ENCODE assay signal across 9 mouse cellular contexts in the genomic region with DNA sequence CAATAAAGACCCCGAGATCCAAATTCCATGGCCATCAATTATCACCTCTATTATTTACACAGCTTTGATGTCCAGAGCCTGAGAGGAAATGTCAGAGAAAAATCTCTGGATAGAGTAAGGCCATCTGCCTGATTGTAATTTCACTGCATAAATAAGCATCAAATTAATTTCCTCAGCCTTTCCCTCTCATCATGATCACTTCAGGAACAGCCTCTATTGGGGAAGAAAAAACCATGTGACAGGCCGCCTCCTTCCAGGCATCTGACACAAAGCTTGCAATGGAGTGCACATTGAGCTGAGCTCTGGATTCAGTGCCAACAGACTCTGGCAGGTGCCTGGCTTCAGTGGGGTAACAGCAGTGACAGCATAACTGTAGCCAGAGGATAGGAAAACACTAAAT.
DNase-seq lines count a peak whose midpoint lies in the region; ATAC-seq and TF ChIP-seq lines count a peak whose summit lies in the region.
"Had no signal": no experiment of that assay in that cellular context is flagged by ENCODE, and none has a peak within 500 bp of the region (broad histone marks: within the 10 kb centered on the region; RNA-seq: fewer than 3 reads in every experiment).

No protein-coding gene starts in this region.

- H3K4me1 ChIP-seq in lung, adult 2 months (ENCODE audit: control insufficient read depth, insufficient read depth, low read length) = peaks cover 4% of the 10 kb centered on the region
- H3K4me1 ChIP-seq in forebrain, embryonic 14.5 days (ENCODE audit: control insufficient read depth, insufficient read depth, low read length) = peaks cover 15% of the 10 kb centered on the region
- no peaks in the 10 kb centered on the region for H3K4me1 ChIP-seq in embryonic facial prominence, embryonic 10.5 days

- H3K36me3 ChIP-seq in forebrain, embryonic 14.5 days (ENCODE audit: control insufficient read depth, insufficient read depth, low read length) = peaks cover 25% of the 10 kb centered on the region
- H3K36me3 ChIP-seq in embryonic facial prominence, embryonic 10.5 days (replicated peaks) = peaks cover 58% of the 10 kb centered on the region

- TF ChIP-seq CTCF in lung, adult 2 months (IDR thresholded peaks at IDR 0.05; ENCODE audit: insufficient read depth, low read length) = no peak

- H3K4me3 ChIP-seq in lung, adult 2 months (replicated peaks; ENCODE audit: extremely low read depth, low read depth, low read length) = no peak overlapping the region
- H3K4me3 ChIP-seq in forebrain, embryonic 14.5 days (ENCODE audit: low read depth, low read length) = no peak overlapping the region
- H3K4me3 ChIP-seq in embryonic facial prominence, embryonic 10.5 days = no peak overlapping the region
- H3K4me3 ChIP-seq: embryonic facial prominence, embryonic 15.5 days had no signal

- DNase-seq in lung, postnatal 10 days = peak; percentile 16
- DNase-seq in lung, adult 2 months = no peak
- DNase-seq in forebrain, embryonic 14.5 days (ENCODE audit: low spot score) = peak; percentile 96
- DNase-seq in layer of hippocampus, postnatal 25 days (ENCODE audit: extremely low spot score in 1 of 2, low spot score in 1 of 2) = peak; percentile 26 to 35
- DNase-seq in right cerebral cortex, postnatal 4 days = peak; percentile 53
- no peak for DNase-seq in embryonic facial prominence, embryonic 10.5 days (ENCODE audit: low spot score)
- DNase-seq: kidney, adult 9 months had no signal

- WGBS in lung, adult 2 months = 52% methylated on average over 2 of the region's 2 CpGs
- 24% methylated on average over 2 of the region's 2 CpGs for WGBS in forebrain, embryonic 14.5 days
- WGBS in embryonic facial prominence, embryonic 10.5 days = 80% methylated on average over 2 of the region's 2 CpGs

- no peak overlapping the region for H3K4me2 ChIP-seq in forebrain, embryonic 14.5 days (ENCODE audit: low read length)
- H3K4me2 ChIP-seq: embryonic facial prominence, embryonic 15.5 days had no signal

- no peaks in the 10 kb centered on the region for H3K9me3 ChIP-seq in forebrain, embryonic 14.5 days (replicated peaks; ENCODE audit: control insufficient read depth, low read length)
- H3K9me3 ChIP-seq in embryonic facial prominence, embryonic 10.5 days = no peaks in the 10 kb centered on the region
- H3K9me3 ChIP-seq: embryonic facial prominence, embryonic 15.5 days had no signal

- no peak for TF ChIP-seq POLR2A in lung, adult 2 months (IDR thresholded peaks at IDR 0.05; ENCODE audit: borderline replicate concordance, extremely low read depth, low read depth, low read length)

- H3K27me3 ChIP-seq in forebrain, embryonic 14.5 days (replicated peaks; ENCODE audit: control insufficient read depth, insufficient read depth, low read length) = no peaks in the 10 kb centered on the region
- no peaks in the 10 kb centered on the region for H3K27me3 ChIP-seq in embryonic facial prominence, embryonic 10.5 days (replicated peaks; ENCODE audit: low read depth, poor library complexity, severe bottlenecking)
- H3K27me3 ChIP-seq: embryonic facial prominence, embryonic 15.5 days had no signal

- peak overlapping the region; percentile 89 for H3K27ac ChIP-seq in forebrain, embryonic 14.5 days (ENCODE audit: low read depth, low read length)
- no peak overlapping the region for H3K27ac ChIP-seq in embryonic facial prominence, embryonic 10.5 days (replicated peaks)
- H3K27ac ChIP-seq: embryonic facial prominence, embryonic 15.5 days had no signal

- no peak overlapping the region for H3K9ac ChIP-seq in forebrain, embryonic 14.5 days (ENCODE audit: low read length)
- H3K9ac ChIP-seq: embryonic facial prominence, embryonic 15.5 days had no signal

- peak; percentile 99 for ATAC-seq in forebrain, embryonic 14.5 days
- ATAC-seq in megakaryocyte-erythroid progenitor cell, adult 5-6 weeks (replicated peaks; ENCODE audit: low FRiP score, low TSS enrichment, poor library complexity, severe bottlenecking) = no peak

Comparison
In these comparisons a context has a peak if more than half of its experiments do, and no peak if none do; other contexts are left out.
1. DNase-seq: peak in lung, postnatal 10 days (single experiment), forebrain, embryonic 14.5 days (single experiment), layer of hippocampus, postnatal 25 days (2 of 2) and right cerebral cortex, postnatal 4 days (single experiment); none in lung, adult 2 months (single experiment) and embryonic facial prominence, embryonic 10.5 days (single experiment).